Mouse (Mus musculus) heart, postnatal 0 days (tissue): ENCODE results near the gene Elf1. TPM values are rescaled to one million over a fixed set of nuclear protein-coding genes. Genes with fewer than 3 reads are reported as not detected.

Experiments
- ATAC-seq: fragments of 200-750 bp; cut with Nextera tagmentation; 2 replicates; pipeline ENCODE4 v1.8.0; 2017; ENCODE audit warnings: low read depth, moderate number of reproducible peaks, moderate library complexity; ENCODE audit not compliant: insufficient read depth
- DNase-seq: peaks from one replicate; pipeline ENCODE4 v3.0.0-alpha.2; 2016; ENCODE audit warnings: low spot score
- H3K27ac ChIP-seq: fragments of 300-500 bp; sonication (generic); 2 replicates; pipeline ENCODE4 v1.5.1; 2014; ENCODE audit warnings: low read depth, mild to moderate bottlenecking
- H3K27me3 ChIP-seq: fragments of 300-500 bp; sonication (generic); 2 replicates; pipeline ENCODE4 v1.6.1; 2014; ENCODE audit warnings: low read length, mixed read lengths; ENCODE audit not compliant: control insufficient read depth, insufficient read depth
- H3K36me3 ChIP-seq: fragments of 300-500 bp; sonication (generic); replicated peaks from 2 replicates; pipeline ENCODE4 v1.6.1; 2014; ENCODE audit warnings: low read length, mixed read lengths; ENCODE audit not compliant: control insufficient read depth, insufficient read depth
- H3K4me1 ChIP-seq: fragments of 300-500 bp; sonication (generic); 2 replicates; pipeline ENCODE4 v1.6.1; 2014; ENCODE audit warnings: antibody characterized with exemption; ENCODE audit not compliant: control insufficient read depth, insufficient read depth
- H3K4me2 ChIP-seq: fragments of 300-500 bp; sonication (generic); 2 replicates; pipeline ENCODE4 v1.6.1; 2014; ENCODE audit warnings: low read depth, mild to moderate bottlenecking, low read length, moderate library complexity
- H3K4me3 ChIP-seq: fragments of 300-500 bp; sonication (generic); 2 replicates; pipeline ENCODE4 v1.5.1; 2014; ENCODE audit warnings: low read depth, low read length
- H3K9ac ChIP-seq: fragments of 300-500 bp; sonication (generic); replicated peaks from 2 replicates; pipeline ENCODE4 v1.6.1; 2014; ENCODE audit warnings: low read depth, low read length, mixed read lengths
- H3K9me3 ChIP-seq: fragments of 300-500 bp; sonication (generic); replicated peaks from 2 replicates; pipeline ENCODE4 v1.6.1; 2016; ENCODE audit warnings: low read length; ENCODE audit not compliant: control insufficient read depth
- CTCF ChIP-seq: IDR thresholded peaks from 2 replicates; pipeline ENCODE4 v1.5.1; 2016; ENCODE audit warnings: antibody characterized with exemption, control low read depth, low read depth
- EP300 ChIP-seq: IDR thresholded peaks from 2 replicates; pipeline ENCODE4 v1.6.1; 2016; ENCODE audit warnings: antibody characterized with exemption, low read depth
- WGBS: fragments of 180-500 bp; shearing (Covaris S2); extraction: QIAGEN DNeasy Blood & Tissue Kit; methylation state at CpG from one replicate; pipeline ENCODE4 v1.1.7; 2014; 5-methylcytosine and 5-hydroxymethylcytosine counted together
- polyA plus RNA-seq: library from polyadenylated mRNA; unstranded; fragments of >200 nt; fragmentation: Nextera tagmentation; extraction: Ambion mirVana; gene quantifications from 2 replicates; pipeline ENCODE4 v1.2.1, GENCODE M21; 2015
- total RNA-seq: library from RNA; depleted of rRNA; stranded (reverse); fragments of >200 nt; gene quantifications from 2 replicates; pipeline ENCODE4 v1.2.3, GENCODE M21; 2014; ENCODE audit warnings: low replicate concordance

Gene Elf1
- total and polyA plus RNA-seq, 2 experiments from 2014 or later = 7.4 to 11.0 TPM

- H3K36me3 ChIP-seq = no peaks in the 10 kb centered on the region
- no peak overlapping the region for H3K4me2 ChIP-seq
- DNase-seq (no peak), ATAC-seq (no peak)
- no peaks in the 10 kb centered on the region for H3K27me3 ChIP-seq
- WGBS = 64% methylated on average over 9 of the region's 9 CpGs
- no peak overlapping the region for H3K4me3 ChIP-seq
- no peaks in the 10 kb centered on the region for H3K9me3 ChIP-seq
- H3K9ac ChIP-seq = no peak overlapping the region
- no peak for TF ChIP-seq CTCF
- no peak for TF ChIP-seq EP300
- H3K4me1 ChIP-seq = peaks cover 22% of the 10 kb centered on the region
- no peak overlapping the region; the same call in 1 of the 2 replicates for H3K27ac ChIP-seq
Observed at GRCm38 (mm10) chr14:79508662-79509305, 27.8 kb downstream of the Elf1 start.

GRCm38 (mm10) chr14:79511521-79511920 lies 30.5 kb downstream of the Elf1 start:
- no peaks in the 10 kb centered on the region for H3K36me3 ChIP-seq
- DNase-seq (no peak), ATAC-seq (peak; percentile 30; the same call in 1 of the 2 replicates)
- H3K9ac ChIP-seq = no peak overlapping the region
- TF ChIP-seq EP300 (no peak), CTCF (no peak)
- no peaks in the 10 kb centered on the region for H3K27me3 ChIP-seq
- H3K4me2 ChIP-seq = no peak overlapping the region
- H3K4me3 ChIP-seq = no peak overlapping the region
- H3K9me3 ChIP-seq = no peaks in the 10 kb centered on the region
- H3K27ac ChIP-seq = peak overlapping the region; percentile 70
- 56% methylated on average over 1 of the region's 1 CpGs for WGBS
- peaks cover 17% of the 10 kb centered on the region for H3K4me1 ChIP-seq

GRCm38 (mm10) chr14:79513951-79514350 lies 33.0 kb downstream of the Elf1 start:
- no peak overlapping the region for H3K4me2 ChIP-seq
- ATAC-seq (no peak), DNase-seq (no peak)
- 78% methylated on average over 2 of the region's 2 CpGs for WGBS
- no peak overlapping the region for H3K27ac ChIP-seq
- H3K27me3 ChIP-seq = no peaks in the 10 kb centered on the region
- H3K4me1 ChIP-seq = peaks cover 7% of the 10 kb centered on the region
- H3K9ac ChIP-seq = no peak overlapping the region
- H3K9me3 ChIP-seq = no peaks in the 10 kb centered on the region
- TF ChIP-seq CTCF = no peak
- no peak for TF ChIP-seq EP300
- no peaks in the 10 kb centered on the region for H3K36me3 ChIP-seq
- H3K4me3 ChIP-seq = no peak overlapping the region

- no peak overlapping the region; the same call in 1 of the 2 replicates for H3K4me2 ChIP-seq
- H3K36me3 ChIP-seq = no peaks in the 10 kb centered on the region
- no peak overlapping the region for H3K9ac ChIP-seq
- TF ChIP-seq CTCF (no peak), EP300 (no peak)
- no peaks in the 10 kb centered on the region for H3K27me3 ChIP-seq
- H3K4me1 ChIP-seq = peaks cover 7% of the 10 kb centered on the region
- H3K4me3 ChIP-seq = no peak overlapping the region
- 83% methylated on average over 8 of the region's 8 CpGs for WGBS
- ATAC-seq (no peak), DNase-seq (no peak)
- H3K9me3 ChIP-seq = no peaks in the 10 kb centered on the region
- peak overlapping the region; percentile 47; the same call in 1 of the 2 replicates for H3K27ac ChIP-seq
Observed at GRCm38 (mm10) chr14:79515100-79515499, 34.1 kb downstream of the Elf1 start.

- ATAC-seq (no peak), DNase-seq (no peak)
- TF ChIP-seq CTCF (no peak), EP300 (no peak)
- H3K4me1 ChIP-seq = peaks cover 7% of the 10 kb centered on the region; the same call in 1 of the 2 replicates
- 71% methylated on average over 8 of the region's 8 CpGs for WGBS
- H3K9ac ChIP-seq = peak overlapping the region; percentile 4; the same call in 1 of the 2 replicates
- H3K4me3 ChIP-seq = peak overlapping the region; percentile 26; the same call in 1 of the 2 replicates
- no peaks in the 10 kb centered on the region for H3K36me3 ChIP-seq
- peak overlapping the region; percentile 7; the same call in 1 of the 2 replicates for H3K4me2 ChIP-seq
- peak overlapping the region; percentile 47 for H3K27ac ChIP-seq
- H3K9me3 ChIP-seq = no peaks in the 10 kb centered on the region
- H3K27me3 ChIP-seq = no peaks in the 10 kb centered on the region
Observed at GRCm38 (mm10) chr14:79515511-79516242, 34.7 kb downstream of the Elf1 start.
